Mouse (Mus musculus): ENCODE data around the gene Grk5.

Grk5 gene

DNA sequence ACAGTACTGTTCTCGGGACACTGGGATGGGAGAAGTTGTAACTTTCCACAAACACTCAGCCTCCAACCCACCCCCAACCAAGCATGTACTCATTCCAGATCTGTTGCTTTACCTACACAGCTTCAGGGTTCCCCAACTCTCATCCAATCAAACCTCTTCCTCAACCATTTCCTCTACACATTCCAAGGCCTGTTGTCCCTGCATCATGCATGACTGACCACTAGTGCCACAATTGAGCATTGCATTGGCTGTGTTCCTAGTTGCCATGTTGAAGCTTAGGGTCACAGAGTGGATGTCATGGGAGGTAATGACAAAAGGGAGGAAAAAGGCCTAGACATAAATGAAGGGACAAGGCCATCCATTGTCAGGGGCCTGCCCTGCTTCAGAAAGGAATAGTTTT is 175.5 kb downstream of the Grk5 start:
- no peak for DNase-seq (ENCODE audit: low spot score)

DNA sequence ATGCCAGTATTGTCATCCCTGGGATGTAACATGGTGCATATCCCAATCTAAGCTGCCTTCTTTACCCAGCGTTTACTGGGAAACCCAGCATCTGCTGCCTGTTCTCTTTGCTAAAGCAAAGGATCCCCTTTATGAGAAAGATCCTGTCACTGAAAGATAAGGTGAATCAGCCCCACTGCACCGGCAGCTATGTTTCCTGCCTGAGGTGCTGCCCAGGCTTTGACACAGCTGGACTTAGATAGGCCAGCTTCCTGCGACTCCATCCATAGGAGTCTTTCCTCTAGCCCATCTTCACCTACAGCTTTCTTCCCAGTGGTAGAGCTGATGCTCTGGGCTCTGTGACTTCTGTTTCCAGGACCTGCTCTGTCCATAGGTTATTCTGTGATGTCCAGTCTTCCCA is 189.1 kb downstream of the Grk5 start:
- no peak for DNase-seq (ENCODE audit: low spot score)

DNA sequence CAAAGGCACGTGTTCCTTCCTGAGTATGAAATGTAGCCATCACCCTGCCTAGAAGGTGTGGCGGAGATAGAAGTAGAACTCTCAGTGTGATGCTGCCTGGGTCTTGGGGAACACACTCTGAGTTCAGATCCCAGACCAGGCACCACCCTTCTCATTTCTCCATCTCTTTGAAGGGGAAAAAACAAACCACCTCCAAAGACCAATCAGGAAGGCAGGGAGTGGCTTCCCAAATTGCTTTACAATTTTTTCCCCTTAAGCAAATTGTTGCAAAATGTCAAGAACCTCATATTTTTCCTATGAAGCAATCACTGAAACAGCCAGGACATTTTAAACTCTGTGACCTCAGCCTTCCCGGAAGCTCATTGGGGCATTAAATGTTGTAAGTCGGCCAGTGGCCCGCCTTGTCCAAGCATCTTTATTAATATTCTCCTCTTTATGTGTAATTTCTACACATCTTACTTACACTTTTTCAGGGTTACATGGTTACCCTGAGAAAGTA is 190.8 kb downstream of the Grk5 start:
- DNase-seq (ENCODE audit: low spot score): no peak

GRCm38 (mm10) chr19:61083006-61083405 is 193.5 kb downstream of the Grk5 start:
- DNase-seq (ENCODE audit: low spot score): no peak

GRCm38 (mm10) chr19:61084149-61084940 is 194.8 kb downstream of the Grk5 start:
- peak; percentile 74 for DNase-seq (ENCODE audit: low spot score)

DNA sequence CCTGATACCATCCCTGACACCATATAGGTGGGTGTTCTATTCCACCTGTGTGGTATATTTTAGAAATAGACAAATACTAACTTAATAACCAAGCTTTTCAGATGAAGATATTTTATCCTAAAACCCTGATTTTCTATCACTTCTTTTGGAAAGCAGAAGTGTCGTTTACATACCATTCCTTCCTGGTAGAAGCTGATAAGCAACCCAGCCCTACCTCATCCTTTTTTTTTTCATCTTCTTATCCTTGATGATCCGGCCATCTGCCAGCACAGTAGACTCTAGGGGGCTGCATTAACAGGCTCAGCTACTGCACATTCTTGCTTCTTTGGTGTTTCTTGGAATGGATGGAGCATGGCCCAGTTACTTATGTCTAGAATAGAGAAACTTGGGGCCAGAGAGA is 195.7 kb downstream of the Grk5 start:
- no peak for DNase-seq (ENCODE audit: low spot score)

DNA sequence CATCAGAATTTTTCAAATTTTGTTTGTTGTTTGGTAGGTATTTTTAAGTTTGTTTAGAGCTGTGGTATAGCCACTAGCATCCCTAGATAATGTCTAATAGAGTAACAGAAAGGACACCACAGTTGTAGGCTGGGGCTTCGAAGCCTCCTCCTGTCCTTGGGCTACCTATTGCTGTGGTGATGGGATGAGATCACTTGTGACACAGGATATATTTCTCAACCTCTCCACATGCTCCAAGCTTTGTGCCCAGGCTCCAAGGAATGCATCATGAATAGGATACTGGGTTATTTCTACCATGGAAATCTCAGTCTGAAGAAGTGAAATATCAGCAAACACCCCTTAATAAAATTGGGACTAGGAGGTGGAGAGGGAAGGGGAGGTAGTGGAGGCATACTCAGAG is 198.2 kb downstream of the Grk5 start:
- no peak for DNase-seq (ENCODE audit: low spot score)

- DNase-seq (ENCODE audit: low spot score): no peak
Observed at GRCm38 (mm10) chr19:61089001-61089400, 199.5 kb downstream of the Grk5 start.

- DNase-seq (ENCODE audit: low spot score): no peak
Observed at GRCm38 (mm10) chr19:61090541-61090940, 201.0 kb downstream of the Grk5 start.

- DNase-seq (ENCODE audit: low spot score): no peak
Observed at GRCm38 (mm10) chr19:61096776-61097175, 207.2 kb downstream of the Grk5 start.

- no peak for DNase-seq (ENCODE audit: low spot score)
Observed at GRCm38 (mm10) chr19:61097764-61098163, 208.2 kb downstream of the Grk5 start.

GRCm38 (mm10) chr19:61110184-61110583 is 220.6 kb downstream of the Grk5 start:
- no peak for DNase-seq (ENCODE audit: low spot score)

DNA sequence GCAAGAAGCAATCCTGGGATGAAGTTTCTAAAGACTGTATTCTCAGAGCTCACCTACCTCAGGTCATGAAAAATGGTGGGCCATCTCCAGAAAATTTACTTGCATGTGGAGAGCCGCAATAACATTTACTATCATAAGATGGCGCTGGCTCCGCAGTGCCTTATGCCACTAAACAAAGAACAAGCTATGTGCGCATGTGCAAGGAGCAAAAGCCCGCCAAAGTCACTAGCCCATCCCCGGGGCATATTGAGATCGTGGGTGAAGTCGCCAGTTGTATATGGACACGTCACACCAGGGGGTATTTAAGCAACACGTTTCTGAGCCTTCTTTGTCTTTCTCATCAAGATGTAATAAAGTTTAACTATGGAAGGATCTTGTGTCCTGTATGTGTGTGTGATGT is 241.5 kb downstream of the Grk5 start:
- DNase-seq (ENCODE audit: low spot score): no peak

DNA sequence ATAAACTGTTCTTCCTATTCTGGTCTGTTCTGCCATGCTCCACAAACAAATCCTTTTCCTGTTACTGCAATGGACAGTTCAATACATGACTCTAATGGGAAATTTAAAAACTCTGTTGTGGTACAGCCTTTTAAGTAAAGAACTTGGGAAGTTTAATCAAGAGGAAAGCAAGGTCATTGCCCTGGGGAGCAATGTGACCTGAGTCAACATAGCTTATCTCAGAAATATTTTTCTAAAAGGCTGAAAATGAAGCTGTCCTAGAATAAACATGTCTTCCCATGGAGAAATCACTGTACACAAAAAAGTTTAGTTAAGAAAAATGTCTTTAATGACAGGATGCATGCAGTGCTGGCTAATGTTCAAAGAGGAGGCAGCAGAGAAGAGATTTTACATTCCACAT is 249.1 kb downstream of the Grk5 start:
- no peak for DNase-seq (ENCODE audit: low spot score)

GRCm38 (mm10) chr19:61140342-61141206 is 251.0 kb downstream of the Grk5 start, which contains the start of gene Zfp950:
Gene Zfp950, minus strand, starts transcription at chr19:61140840.
- DNase-seq (ENCODE audit: low spot score): peak; percentile 68

DNA sequence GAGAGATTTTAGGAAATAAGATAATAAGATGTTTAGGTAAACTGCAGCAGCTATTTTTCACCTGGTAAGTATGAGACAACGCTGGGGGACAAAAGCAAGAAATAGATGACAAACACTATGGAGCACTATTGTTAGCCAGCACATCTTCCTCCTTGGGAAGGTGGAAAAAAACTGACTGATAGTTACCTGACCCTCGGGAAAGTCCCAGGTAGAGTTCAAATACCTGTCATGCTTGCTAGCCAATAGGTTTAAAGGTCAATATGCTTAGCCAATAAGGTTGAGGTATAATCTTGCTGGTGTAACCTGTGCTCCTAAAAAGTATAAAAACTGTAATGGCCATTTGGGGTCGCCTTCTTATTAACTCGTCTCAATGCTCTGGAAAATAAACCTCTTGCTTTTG is 251.8 kb downstream of the Grk5 start:
- DNase-seq (ENCODE audit: low spot score): no peak
